Mouse (Mus musculus) forebrain, embryonic 12.5 days (tissue): ENCODE measurements at regions not wholly inside any gene's neighbourhood (a gene's known extent, or its start where the extent isn't known, plus 50 kb on each side); places are given as distances from the start of the nearest gene placed in this dataset.

Source experiments
- ATAC-seq: fragments of 200-750 bp; cut with Nextera tagmentation; 2 replicates; pipeline ENCODE4 v1.8.0; 2017; ENCODE audit warnings: moderate TSS enrichment; ENCODE audit not compliant: low FRiP score
- H3K27ac ChIP-seq: fragments of 300-500 bp; sonication (generic); 2 replicates; pipeline ENCODE4 v1.5.1; 2016; ENCODE audit warnings: mild to moderate bottlenecking
- H3K27me3 ChIP-seq: fragments of 300-500 bp; sonication (generic); 2 replicates; pipeline ENCODE4 v1.6.1; 2016; ENCODE audit warnings: mild to moderate bottlenecking
- H3K36me3 ChIP-seq: fragments of 300-500 bp; sonication (generic); replicated peaks from 2 replicates; pipeline ENCODE4 v1.6.1; 2016; ENCODE audit warnings: mild to moderate bottlenecking
- H3K4me1 ChIP-seq: fragments of 300-500 bp; sonication (generic); 2 replicates; pipeline ENCODE4 v1.6.1; 2016
- H3K4me2 ChIP-seq: fragments of 300-500 bp; sonication (generic); 2 replicates; pipeline ENCODE4 v1.6.1; 2016; ENCODE audit warnings: mild to moderate bottlenecking, moderate library complexity
- H3K4me3 ChIP-seq: fragments of 300-500 bp; sonication (generic); replicated peaks from 2 replicates; pipeline ENCODE4 v1.5.1; 2016; ENCODE audit warnings: mild to moderate bottlenecking
- H3K9ac ChIP-seq: fragments of 300-500 bp; sonication (generic); 2 replicates; pipeline ENCODE4 v1.6.1; 2016; ENCODE audit warnings: mild to moderate bottlenecking
- H3K9me3 ChIP-seq: fragments of 300-500 bp; sonication (generic); 2 replicates; pipeline ENCODE4 v1.6.1; 2016
- WGBS: fragments of 180-500 bp; shearing (Covaris S2); methylation state at CpG from one replicate; pipeline ENCODE4 v1.1.7; 2016; 5-methylcytosine and 5-hydroxymethylcytosine counted together

- H3K4me2 ChIP-seq = no peak overlapping the region
- H3K4me1 ChIP-seq = no peaks in the 10 kb centered on the region
- H3K9me3 ChIP-seq = no peaks in the 10 kb centered on the region
- no peak overlapping the region for H3K27ac ChIP-seq
- no peaks in the 10 kb centered on the region for H3K36me3 ChIP-seq
- no peaks in the 10 kb centered on the region for H3K27me3 ChIP-seq
- no peak overlapping the region for H3K9ac ChIP-seq
- H3K4me3 ChIP-seq = no peak overlapping the region
- 0 out of 2 replicates have a peak, but pooled peaks have one; percentile 76 for ATAC-seq
- 40% methylated on average over 17 of the region's 17 CpGs for WGBS
Observed at GRCm38 (mm10) chr6:116767738-116768522, 51.2 kb upstream of the Tmem72 start.

GRCm38 (mm10) chr6:116774954-116775675 is 58.4 kb upstream of the Tmem72 start:
- no peak overlapping the region for H3K27ac ChIP-seq
- no peak for ATAC-seq

GRCm38 (mm10) chr6:116786553-116787335 is 70.0 kb upstream of the Tmem72 start:
- 63% methylated on average over 3 of the region's 3 CpGs for WGBS
- ATAC-seq = no peak
- no peaks in the 10 kb centered on the region for H3K4me1 ChIP-seq

More at GRCm38 (mm10) chr6:116774954-116775675, 58.4 kb upstream of the Tmem72 start:
- H3K27me3 ChIP-seq = no peaks in the 10 kb centered on the region
- no peaks in the 10 kb centered on the region for H3K4me1 ChIP-seq
- no peak overlapping the region for H3K4me2 ChIP-seq
- no peak overlapping the region for H3K9ac ChIP-seq
- H3K4me3 ChIP-seq = no peak overlapping the region
- no peaks in the 10 kb centered on the region for H3K9me3 ChIP-seq
- no peaks in the 10 kb centered on the region for H3K36me3 ChIP-seq
- WGBS = 78% methylated on average over 12 of the region's 12 CpGs

GRCm38 (mm10) chr6:116793321-116793960 is 76.7 kb upstream of the Tmem72 start:
- 88% methylated on average over 4 of the region's 4 CpGs for WGBS
- no peaks in the 10 kb centered on the region for H3K27me3 ChIP-seq
- H3K9me3 ChIP-seq = no peaks in the 10 kb centered on the region
- no peaks in the 10 kb centered on the region for H3K36me3 ChIP-seq
- ATAC-seq = no peak
- H3K4me2 ChIP-seq = no peak overlapping the region
- H3K27ac ChIP-seq = no peak overlapping the region
- H3K4me1 ChIP-seq = no peaks in the 10 kb centered on the region
- H3K9ac ChIP-seq = no peak overlapping the region
- no peak overlapping the region for H3K4me3 ChIP-seq

More at GRCm38 (mm10) chr6:116786553-116787335, 70.0 kb upstream of the Tmem72 start:
- H3K4me2 ChIP-seq = no peak overlapping the region
- H3K36me3 ChIP-seq = no peaks in the 10 kb centered on the region
- H3K27me3 ChIP-seq = no peaks in the 10 kb centered on the region
- H3K9ac ChIP-seq = no peak overlapping the region
- no peak overlapping the region for H3K4me3 ChIP-seq
- H3K9me3 ChIP-seq = peaks cover 5% of the 10 kb centered on the region; the same call in 1 of the 2 replicates
- no peak overlapping the region for H3K27ac ChIP-seq

GRCm38 (mm10) chr6:116793961-116794336 is 77.2 kb upstream of the Tmem72 start:
- WGBS = 81% methylated on average over 9 of the region's 9 CpGs
- no peaks in the 10 kb centered on the region for H3K36me3 ChIP-seq

GRCm38 (mm10) chr6:116821215-116821912 is 104.7 kb upstream of the Tmem72 start:
- Histone ChIP-seq H3K27ac (0 out of 2 replicates have a peak overlapping the region, but pooled peaks have one; percentile 13), H3K4me3 (no peak overlapping the region), H3K9ac (no peak overlapping the region), H3K4me1 (peaks cover 10% of the 10 kb centered on the region), H3K4me2 (no peak overlapping the region), H3K27me3 (no peaks in the 10 kb centered on the region), H3K9me3 (no peaks in the 10 kb centered on the region), H3K36me3 (no peaks in the 10 kb centered on the region)
- WGBS = 56% methylated on average over 12 of the region's 12 CpGs
- peak; percentile 46; the same call in 1 of the 2 replicates for ATAC-seq

More at GRCm38 (mm10) chr6:116793961-116794336, 77.2 kb upstream of the Tmem72 start:
- Histone ChIP-seq H3K9ac (no peak overlapping the region), H3K9me3 (no peaks in the 10 kb centered on the region), H3K4me1 (no peaks in the 10 kb centered on the region), H3K27me3 (no peaks in the 10 kb centered on the region), H3K4me3 (no peak overlapping the region), H3K4me2 (no peak overlapping the region), H3K27ac (no peak overlapping the region)
- ATAC-seq = no peak

- Histone ChIP-seq H3K4me1 (peaks cover 10% of the 10 kb centered on the region), H3K4me2 (no peak overlapping the region), H3K27me3 (no peaks in the 10 kb centered on the region), H3K27ac (no peak overlapping the region), H3K9ac (no peak overlapping the region), H3K4me3 (no peak overlapping the region), H3K9me3 (no peaks in the 10 kb centered on the region), H3K36me3 (no peaks in the 10 kb centered on the region)
- 95% methylated on average over 6 of the region's 6 CpGs for WGBS
- no peak for ATAC-seq
Observed at GRCm38 (mm10) chr6:116822605-116823004, 105.9 kb upstream of the Tmem72 start.

- H3K4me2 ChIP-seq = no peak overlapping the region
- no peak overlapping the region for H3K27ac ChIP-seq
- no peak overlapping the region for H3K4me3 ChIP-seq
- H3K27me3 ChIP-seq = no peaks in the 10 kb centered on the region
- H3K9ac ChIP-seq = no peak overlapping the region
- H3K36me3 ChIP-seq = no peaks in the 10 kb centered on the region
- ATAC-seq = no peak
- WGBS = 84% methylated on average over 2 of the region's 2 CpGs
- H3K4me1 ChIP-seq = peaks cover 10% of the 10 kb centered on the region
- no peaks in the 10 kb centered on the region for H3K9me3 ChIP-seq
Observed at GRCm38 (mm10) chr6:116825628-116826027, 108.9 kb upstream of the Tmem72 start.

GRCm38 (mm10) chr6:116829341-116829740 is 112.6 kb upstream of the Tmem72 start:
- H3K36me3 ChIP-seq = no peaks in the 10 kb centered on the region
- H3K9ac ChIP-seq = no peak overlapping the region
- 53% methylated on average over 2 of the region's 2 CpGs for WGBS
- H3K4me2 ChIP-seq = no peak overlapping the region
- ATAC-seq = no peak
- H3K4me3 ChIP-seq = no peak overlapping the region
- no peak overlapping the region for H3K27ac ChIP-seq
- H3K4me1 ChIP-seq = no peaks in the 10 kb centered on the region; the same call in 1 of the 2 replicates
- H3K27me3 ChIP-seq = no peaks in the 10 kb centered on the region
- H3K9me3 ChIP-seq = no peaks in the 10 kb centered on the region

- H3K9me3 ChIP-seq = no peaks in the 10 kb centered on the region
- H3K4me1 ChIP-seq = no peaks in the 10 kb centered on the region
- WGBS = 93% methylated on average over 11 of the region's 11 CpGs
- H3K36me3 ChIP-seq = no peaks in the 10 kb centered on the region
- H3K27me3 ChIP-seq = no peaks in the 10 kb centered on the region
- H3K4me2 ChIP-seq = no peak overlapping the region
- H3K9ac ChIP-seq = no peak overlapping the region
- no peak for ATAC-seq
- no peak overlapping the region for H3K27ac ChIP-seq
- no peak overlapping the region for H3K4me3 ChIP-seq
Observed at GRCm38 (mm10) chr6:116845990-116846862, 129.5 kb upstream of the Tmem72 start.
